Mouse (Mus musculus) gastrocnemius, adult 2 months (tissue): ENCODE measurements around the gene Gse1. TPM values are rescaled to one million over a fixed set of nuclear protein-coding genes. Genes with fewer than 3 reads are reported as not detected.
A peak's percentile ranks its signal among the peaks of the same experiment; 100 is the strongest.

Experiments used
- DNase-seq: peaks from one replicate; pipeline ENCODE4 v3.0.0; 2022
- H3K27ac ChIP-seq: fragments of 200-600 bp; 2 replicates; pipeline ENCODE4 v1.8.1; 2022; ENCODE audit warnings: mild to moderate bottlenecking
- H3K4me3 ChIP-seq: fragments of 200-600 bp; 2 replicates; pipeline ENCODE4 v1.8.1; 2022; ENCODE audit warnings: mild to moderate bottlenecking, moderate library complexity
- CTCF ChIP-seq: fragments of 200-600 bp; IDR thresholded peaks from 2 replicates; pipeline ENCODE4 v1.8.1; 2022; ENCODE audit warnings: antibody characterized with exemption, mild to moderate bottlenecking, moderate library complexity
- intact Hi-C: fragments of 180-260 bp; cut with DNase I; formaldehyde crosslinking; loops from one replicate; pipeline ENCODE4 v1.15.1; 2025
- total RNA-seq, 2 experiments: library from RNA; stranded (reverse); gene quantifications; 2 replicates each; pipeline ENCODE4 v1.2.3; 2021

Gene Gse1
- total RNA-seq, 2 experiments from 2014 or later = 26.5 to 37.3 TPM

DNA sequence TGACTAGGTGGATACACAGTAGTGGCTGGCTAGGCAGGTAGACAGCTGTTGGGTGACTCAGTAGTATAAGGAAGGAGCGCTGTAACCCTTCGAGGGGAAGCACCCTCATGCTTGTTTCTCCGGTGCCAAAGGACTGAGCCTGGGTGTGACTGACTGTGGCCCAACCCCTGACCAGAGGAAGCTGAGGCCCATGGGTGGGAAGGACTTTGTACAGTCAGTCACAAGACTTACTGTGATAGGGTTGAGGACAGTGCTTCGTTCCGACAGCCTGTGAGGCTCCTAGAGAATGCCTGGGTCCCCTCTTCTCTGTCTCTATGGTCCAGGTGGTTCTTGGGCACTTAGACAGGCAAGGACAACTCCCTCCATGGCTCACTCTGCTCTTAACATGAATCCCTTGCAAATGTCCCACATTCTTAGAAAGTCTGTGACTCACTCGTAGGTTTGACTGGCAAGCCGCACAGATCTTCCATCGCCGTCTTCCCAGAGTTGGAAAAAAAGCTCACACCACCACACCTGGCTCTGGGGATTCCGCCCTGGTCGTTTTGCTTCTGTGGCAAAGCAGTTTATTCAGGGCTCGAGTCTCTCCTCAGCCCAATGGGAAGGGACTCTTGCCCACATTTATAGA is 177.9 kb downstream of the Gse1 start:
- Histone ChIP-seq H3K27ac (no peak overlapping the region), H3K4me3 (no peak overlapping the region)
- DNase-seq = no peak
- intact Hi-C loops = no loop called here
- no peak for TF ChIP-seq CTCF

DNA sequence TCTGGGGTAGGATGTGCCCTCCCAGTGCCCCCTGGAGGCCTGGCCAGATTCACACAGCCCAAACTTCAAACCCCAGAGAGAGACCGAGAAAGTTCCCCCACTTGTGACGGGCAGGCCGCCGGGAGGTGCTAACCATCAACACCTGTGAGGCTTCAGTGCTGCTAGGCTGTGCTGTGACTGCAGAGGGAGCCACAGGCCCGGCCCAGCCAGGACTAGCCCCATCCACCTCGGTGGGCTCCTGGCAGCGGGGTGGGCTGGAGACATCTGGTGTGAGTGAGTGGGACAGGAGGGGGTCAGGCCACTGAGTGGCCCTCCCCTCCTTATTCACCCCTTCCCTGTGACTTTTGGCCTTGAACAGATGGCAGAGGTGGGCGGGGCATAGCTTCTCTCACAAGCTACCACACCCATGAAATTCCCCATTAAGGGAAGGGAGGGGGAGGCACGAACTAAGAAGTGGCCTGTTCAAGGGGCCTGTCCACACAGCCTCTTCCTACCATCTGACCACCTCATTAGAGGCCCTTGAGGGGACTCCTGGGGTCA is 179.5 kb downstream of the Gse1 start:
- Histone ChIP-seq H3K4me3 (no peak overlapping the region), H3K27ac (peak overlapping the region; percentile 38; the same call in 1 of the 2 replicates)
- intact Hi-C loops = no loop called here
- TF ChIP-seq CTCF = peak; percentile 66
- peak; percentile 41 for DNase-seq

DNA sequence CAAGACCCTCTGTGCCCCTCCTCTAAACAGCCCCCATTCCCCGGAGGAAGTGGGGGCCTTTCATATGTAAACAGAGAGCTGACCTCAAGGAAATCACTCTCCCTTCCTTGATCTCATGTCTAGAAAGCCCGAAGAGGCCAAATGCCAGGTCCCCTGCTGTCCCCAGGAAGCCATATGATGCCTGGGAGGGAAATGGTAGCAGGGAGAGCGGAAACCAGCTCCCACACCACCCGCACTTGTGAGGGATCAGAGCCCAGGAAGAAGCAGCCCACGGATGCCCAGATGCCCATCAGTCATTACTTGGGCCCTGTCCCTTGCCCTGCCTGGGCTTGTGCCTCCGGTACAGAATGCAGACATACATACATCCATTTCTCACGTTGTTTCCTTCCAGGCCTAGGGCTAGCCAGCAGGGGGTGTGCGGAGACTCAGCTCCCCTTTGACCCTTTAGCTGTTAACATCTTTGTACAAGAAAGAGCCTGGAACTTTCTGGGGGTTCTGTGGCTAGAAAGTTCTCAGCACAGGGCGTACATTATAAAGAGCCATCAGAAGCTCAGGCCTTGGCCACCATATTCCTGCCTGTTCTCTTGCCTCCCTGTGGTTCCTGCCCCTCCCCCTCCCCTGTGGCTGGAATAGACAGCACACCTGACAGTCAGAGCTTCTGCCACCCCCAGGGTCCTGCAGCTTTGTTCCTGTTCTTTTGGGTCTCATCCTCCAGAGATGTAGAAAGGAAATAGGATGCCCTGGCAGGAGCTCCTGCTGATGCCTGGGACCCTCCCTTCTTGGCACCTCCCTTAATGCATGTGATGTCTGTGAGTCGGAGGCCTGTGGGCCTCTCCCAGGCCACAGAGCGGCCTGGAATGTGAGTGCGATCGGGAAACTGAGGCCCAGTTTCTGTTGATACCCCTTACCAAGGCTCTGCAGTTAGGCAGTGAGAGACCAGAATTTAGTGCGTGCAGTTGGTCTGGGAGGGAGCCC is 180.3 kb downstream of the Gse1 start:
- intact Hi-C loops = no loop called here
- Histone ChIP-seq H3K4me3 (no peak overlapping the region), H3K27ac (peak overlapping the region; percentile 38; the same call in 1 of the 2 replicates)
- peak; percentile 16; the same call in 1 of the 2 replicates for TF ChIP-seq CTCF
- DNase-seq = no peak

DNA sequence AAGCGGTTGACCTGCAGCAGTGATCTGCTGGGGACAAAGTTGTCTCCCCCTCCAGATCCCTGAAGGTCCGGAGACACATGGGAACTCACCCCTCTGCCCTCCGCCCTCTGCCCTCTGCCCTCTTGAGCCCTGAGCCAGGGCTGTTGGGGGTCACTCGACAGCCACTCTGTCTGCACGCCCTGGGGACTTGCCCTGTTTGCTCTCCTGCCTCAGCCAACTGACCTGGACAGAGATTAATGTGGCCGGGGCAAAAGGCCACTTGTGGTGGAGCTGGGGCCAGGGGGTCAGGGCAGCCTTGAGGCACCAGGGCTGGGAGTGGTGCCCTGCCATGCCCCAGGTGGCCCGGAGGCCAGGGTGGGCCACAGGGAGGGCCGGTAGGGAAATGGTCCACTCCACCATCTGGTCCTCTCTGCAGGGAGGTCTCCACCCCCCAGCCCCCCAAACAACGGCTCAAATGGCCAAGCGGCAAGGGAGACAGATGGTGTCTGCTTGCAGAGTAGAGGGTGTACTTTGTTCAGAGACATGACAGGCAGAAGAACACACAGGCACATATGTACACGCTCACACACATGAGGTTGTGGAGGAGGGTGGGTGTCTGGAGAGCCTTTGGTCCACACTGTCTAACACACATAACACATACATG is 181.2 kb downstream of the Gse1 start:
- no peak overlapping the region for H3K4me3 ChIP-seq
- TF ChIP-seq CTCF = no peak
- H3K27ac ChIP-seq = no peak overlapping the region
- intact Hi-C loops = no loop called here
- no peak for DNase-seq

DNA sequence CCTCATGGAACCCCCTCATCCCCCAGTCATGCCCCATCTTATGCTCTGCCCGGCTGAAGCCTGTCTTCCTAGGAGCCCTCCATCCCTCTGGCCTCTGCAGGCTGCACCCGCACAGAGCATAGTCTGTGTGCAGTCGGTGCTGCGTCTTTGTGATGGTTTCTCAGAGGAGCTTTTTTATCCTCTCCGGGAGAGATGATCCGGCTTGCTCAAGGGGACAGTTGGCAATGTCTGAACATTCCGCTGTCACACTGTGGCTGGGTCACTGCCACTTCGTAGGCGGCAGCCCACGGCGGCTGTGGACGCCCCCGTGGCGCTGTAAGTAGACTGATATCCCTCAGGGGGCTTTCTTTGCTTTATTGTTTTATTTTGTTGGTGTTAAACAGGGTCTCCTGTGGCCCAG is 182.8 kb downstream of the Gse1 start:
- TF ChIP-seq CTCF = no peak
- Histone ChIP-seq H3K27ac (no peak overlapping the region), H3K4me3 (no peak overlapping the region)
- DNase-seq = peak; percentile 26
- intact Hi-C loops = no loop called here

DNA sequence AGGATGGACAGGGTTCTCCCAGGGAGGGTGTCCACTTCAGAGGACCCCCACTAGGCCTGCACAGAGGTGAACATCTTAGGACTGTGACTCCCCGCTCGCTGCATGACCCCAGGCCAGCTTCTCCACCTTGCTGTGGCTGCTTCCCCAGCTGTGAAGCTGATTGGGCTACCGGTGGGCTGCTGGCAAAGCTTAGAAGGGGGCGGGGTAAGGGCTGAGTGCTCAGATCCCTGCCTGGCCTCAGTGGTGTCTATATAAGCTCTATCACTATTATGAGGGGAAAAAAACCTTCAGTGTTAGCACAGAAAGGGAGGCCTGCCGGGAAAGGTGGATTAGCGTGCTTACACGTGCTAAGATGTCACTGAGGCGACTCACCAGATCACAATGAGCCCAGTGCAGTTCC is 183.6 kb downstream of the Gse1 start:
- no peak for TF ChIP-seq CTCF
- intact Hi-C loops = no loop called here
- H3K27ac ChIP-seq = no peak overlapping the region
- DNase-seq = no peak
- H3K4me3 ChIP-seq = no peak overlapping the region

DNA sequence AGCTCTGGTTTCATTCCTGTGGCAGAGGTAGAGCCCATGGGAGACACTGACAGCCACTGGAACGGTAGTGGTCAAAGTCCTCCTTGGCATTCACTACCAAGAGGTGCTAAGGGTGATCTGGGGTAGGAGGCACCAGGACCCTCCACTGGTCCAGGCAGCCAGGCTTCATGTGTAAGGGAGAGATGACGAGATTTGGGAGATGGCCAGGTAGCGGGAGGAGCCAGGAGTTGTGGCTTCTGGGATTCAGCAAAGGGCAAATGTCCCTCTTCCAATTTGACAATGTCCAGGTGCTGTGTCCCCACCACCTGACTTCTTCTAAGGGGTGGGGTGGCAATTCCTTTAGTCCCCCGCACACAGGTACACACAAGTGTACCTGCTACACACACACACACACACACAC is 184.1 kb downstream of the Gse1 start:
- peak; percentile 24 for DNase-seq
- intact Hi-C loops = no loop called here
- Histone ChIP-seq H3K27ac (no peak overlapping the region), H3K4me3 (no peak overlapping the region)
- no peak for TF ChIP-seq CTCF

DNA sequence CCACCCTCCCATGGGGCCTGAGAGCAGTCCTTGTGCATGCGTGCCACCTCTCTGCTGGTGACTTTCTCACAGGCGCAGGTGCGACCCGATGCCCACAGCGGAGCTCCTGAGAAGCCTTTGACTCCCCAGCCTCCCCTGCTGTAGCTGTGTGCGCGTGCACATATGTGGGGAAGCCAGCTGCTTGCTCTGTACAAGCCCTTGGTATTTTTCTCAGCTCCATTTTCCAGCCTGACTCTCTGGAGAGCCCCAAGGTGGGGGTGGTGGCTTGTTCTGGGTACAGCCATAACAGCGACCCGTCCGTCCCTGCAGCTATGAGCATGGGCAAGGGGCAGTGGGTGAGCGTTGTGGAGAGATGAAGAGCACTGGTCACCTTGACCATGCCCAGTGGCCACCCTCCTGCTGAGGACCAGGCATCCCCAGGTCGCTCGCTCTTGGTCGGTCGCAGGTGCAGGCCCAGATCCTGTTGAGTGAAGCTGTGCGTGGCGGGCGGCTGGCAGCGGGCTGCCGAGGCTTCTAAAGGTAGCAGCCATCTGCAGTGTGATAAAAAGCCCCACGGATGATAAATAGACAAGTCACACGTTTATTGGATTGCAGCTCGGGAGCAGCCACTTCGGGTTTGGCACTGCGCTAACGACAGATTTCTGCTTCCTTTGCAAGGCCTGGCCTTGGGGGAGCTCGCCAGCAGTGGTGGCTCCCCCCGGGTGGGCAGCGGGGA is 184.8 kb downstream of the Gse1 start:
- TF ChIP-seq CTCF = no peak
- DNase-seq = no peak
- Histone ChIP-seq H3K4me3 (no peak overlapping the region), H3K27ac (no peak overlapping the region)
- intact Hi-C loops = no loop called here

DNA sequence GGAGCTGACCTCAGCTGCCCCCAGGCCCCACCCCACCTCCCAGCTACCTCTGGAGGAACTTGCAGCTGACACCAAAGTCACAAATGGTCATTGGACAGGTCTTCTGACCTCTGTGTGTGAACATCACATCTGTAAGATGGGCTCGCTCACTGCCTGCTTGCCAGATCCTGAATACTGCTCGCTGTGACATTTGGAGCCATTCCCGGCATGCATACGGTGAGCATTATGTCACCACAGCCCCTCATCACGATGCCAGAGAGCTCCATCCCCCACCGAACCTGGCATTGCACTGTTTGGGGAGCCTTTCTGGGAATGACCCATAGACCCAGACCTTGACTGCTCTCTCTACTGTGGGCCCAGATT is 185.4 kb downstream of the Gse1 start:
- no peak for TF ChIP-seq CTCF
- Histone ChIP-seq H3K4me3 (no peak overlapping the region), H3K27ac (no peak overlapping the region)
- intact Hi-C loops = no loop called here
- no peak for DNase-seq

DNA sequence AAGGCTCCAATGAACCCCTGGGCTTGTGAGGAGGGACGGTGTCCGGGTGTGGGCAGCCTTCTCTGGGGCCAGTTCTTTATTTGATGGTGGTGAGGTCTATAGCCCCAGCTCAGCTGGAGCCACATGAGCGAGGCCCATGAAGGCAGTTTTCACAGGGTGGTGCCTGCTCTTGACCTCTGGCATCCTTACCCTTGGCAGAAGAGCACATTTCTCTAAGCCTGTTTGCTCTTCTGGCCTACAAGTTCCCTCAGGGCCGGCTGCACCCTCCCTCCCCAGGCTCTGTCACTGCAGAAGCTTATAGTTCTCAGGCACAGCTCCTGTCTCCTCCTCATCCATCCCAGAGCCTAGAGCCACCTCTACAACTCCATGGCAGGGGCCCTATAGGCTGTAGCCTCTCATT is 186.0 kb downstream of the Gse1 start:
- intact Hi-C loops = no loop called here
- DNase-seq = no peak
- no peak for TF ChIP-seq CTCF
- Histone ChIP-seq H3K27ac (no peak overlapping the region), H3K4me3 (no peak overlapping the region)

DNA sequence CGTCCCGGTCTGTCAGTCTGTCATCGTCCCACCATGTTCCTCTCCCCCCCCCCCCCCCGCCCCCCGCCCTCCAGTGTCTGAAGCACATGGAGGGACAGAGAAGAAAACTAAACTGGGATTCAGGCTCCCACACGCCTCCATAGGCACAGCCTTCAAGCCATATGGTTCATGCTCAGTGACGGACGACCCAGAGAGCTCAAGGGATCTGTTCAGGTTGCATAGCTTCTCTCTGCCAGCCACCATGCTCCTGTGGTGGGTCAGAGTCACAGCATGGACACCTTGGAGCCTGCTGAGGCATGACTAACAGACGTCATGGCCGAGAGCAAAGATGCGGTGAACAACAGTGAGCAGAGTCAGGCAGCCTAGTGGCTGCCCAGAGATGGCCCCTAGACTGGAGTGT is 187.2 kb downstream of the Gse1 start:
- no peak for TF ChIP-seq CTCF
- peak overlapping the region; percentile 87 for H3K27ac ChIP-seq
- no peak for DNase-seq
- intact Hi-C loops = loop anchor here (5.0 kb wide), 1 partner anchor 122 kb away; no protein-coding TSS in a partner anchor
- no peak overlapping the region for H3K4me3 ChIP-seq

DNA sequence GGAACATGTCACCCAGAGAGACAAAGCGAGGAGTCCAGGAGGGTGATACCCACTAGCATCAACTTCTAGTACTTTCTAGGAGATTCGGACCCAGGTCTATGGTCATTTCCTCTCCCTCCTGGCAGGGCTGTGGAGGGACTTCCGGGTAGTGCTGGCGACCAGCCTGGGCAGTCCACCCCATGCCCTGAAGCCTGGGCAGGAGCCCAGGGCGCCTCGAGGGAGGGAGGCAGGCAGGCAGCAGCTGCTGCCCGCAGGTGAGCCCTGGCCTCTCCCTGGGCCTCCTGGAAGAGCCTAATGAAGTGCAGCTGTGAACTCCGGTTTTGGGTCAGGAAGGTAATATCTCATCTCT is 187.9 kb downstream of the Gse1 start:
- intact Hi-C loops = loop anchor here (5.0 kb wide), 1 partner anchor 121 kb away; no protein-coding TSS in a partner anchor
- TF ChIP-seq CTCF = no peak
- H3K4me3 ChIP-seq = peak overlapping the region; percentile 61
- DNase-seq = peak; percentile 56
- H3K27ac ChIP-seq = peak overlapping the region; percentile 87
